Mouse (Mus musculus) urinary bladder, adult 2 months (tissue): ENCODE results near the gene Ankef1. TPM values are rescaled to one million over a fixed set of nuclear protein-coding genes. Genes with fewer than 3 reads are reported as not detected.

Source experiments
- DNase-seq: peaks from one replicate; pipeline ENCODE4 v3.0.0; 2022; ENCODE audit warnings: low spot score
- polyA plus RNA-seq: library from polyadenylated mRNA; depleted of rRNA; stranded (reverse); fragments of >200 nt; gene quantifications from 2 replicates; pipeline ENCODE4 v1.2.3, GENCODE M21; 2012; rRNA removed

Ankef1 gene
- 0.97 and 1.8 TPM in 2 replicates for polyA plus RNA-seq

DNA sequence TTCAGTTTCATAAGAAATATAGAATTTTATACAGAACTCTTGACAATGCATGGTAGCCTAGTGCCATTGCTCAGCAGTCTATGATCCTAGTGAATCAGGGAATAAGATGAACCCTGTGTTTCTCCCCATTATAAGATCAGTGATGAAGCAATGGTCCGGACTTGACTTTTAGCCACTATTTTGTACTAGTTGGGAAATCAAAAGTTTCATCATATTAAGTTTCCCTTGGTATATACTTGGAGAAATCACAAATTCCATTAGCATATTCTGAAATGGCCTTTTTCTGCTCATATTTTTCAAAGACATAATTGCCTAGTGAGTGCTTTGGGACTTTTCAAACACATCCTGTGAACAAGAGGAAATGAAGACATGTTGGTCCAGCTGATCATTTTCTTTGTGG is at the start of gene Ankef1:
TSS of gene Ankef1 (plus strand) at position 260 of the 400 bp plus-strand sequence.
- no peak for DNase-seq

- DNase-seq = no peak
These were observed 45.2 kb upstream of the Ankef1 start for GRCm38 (mm10) chr2:136456468-136456867.

- no peak for DNase-seq
These were observed 44.8 kb upstream of the Ankef1 start for GRCm38 (mm10) chr2:136456875-136457274.

- no peak for DNase-seq
These were observed 24.1 kb upstream of the Ankef1 start for GRCm38 (mm10) chr2:136477656-136478055.

- no peak for DNase-seq
These were observed 19.4 kb upstream of the Ankef1 start for GRCm38 (mm10) chr2:136482269-136482668.

- DNase-seq = no peak
These were observed 18.7 kb upstream of the Ankef1 start for GRCm38 (mm10) chr2:136483058-136483457.

DNA sequence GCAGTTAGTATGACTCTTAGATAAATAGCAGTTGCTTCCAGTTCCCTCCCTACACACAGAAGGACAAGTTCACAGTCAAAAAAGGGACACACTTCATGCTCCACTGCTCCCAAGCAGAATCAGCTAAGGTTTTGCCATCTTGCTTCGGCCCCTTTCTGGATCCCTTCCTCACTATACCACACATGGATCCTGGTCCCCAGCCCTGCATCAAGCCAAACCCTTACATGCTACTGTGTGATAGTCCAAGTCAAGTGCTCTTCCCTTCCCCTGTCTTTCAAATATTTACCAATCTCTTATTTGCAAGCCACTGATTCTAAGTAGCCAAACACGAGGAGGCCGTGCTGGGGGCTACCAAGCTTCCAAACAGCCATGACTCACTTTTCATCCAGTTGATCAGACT is 16.8 kb upstream of the Ankef1 start:
- DNase-seq = no peak

GRCm38 (mm10) chr2:136485401-136485800 is 16.3 kb upstream of the Ankef1 start:
- no peak for DNase-seq

GRCm38 (mm10) chr2:136485815-136486619 is 15.7 kb upstream of the Ankef1 start:
- DNase-seq = no peak

GRCm38 (mm10) chr2:136486986-136487385 is 14.7 kb upstream of the Ankef1 start:
- no peak for DNase-seq

- no peak for DNase-seq
These were observed 9.4 kb downstream of the Ankef1 start for GRCm38 (mm10) chr2:136511073-136511472.

GRCm38 (mm10) chr2:136511756-136512155 is 10.0 kb downstream of the Ankef1 start:
- no peak for DNase-seq

GRCm38 (mm10) chr2:136512802-136513201 is 11.1 kb downstream of the Ankef1 start:
- no peak for DNase-seq

DNA sequence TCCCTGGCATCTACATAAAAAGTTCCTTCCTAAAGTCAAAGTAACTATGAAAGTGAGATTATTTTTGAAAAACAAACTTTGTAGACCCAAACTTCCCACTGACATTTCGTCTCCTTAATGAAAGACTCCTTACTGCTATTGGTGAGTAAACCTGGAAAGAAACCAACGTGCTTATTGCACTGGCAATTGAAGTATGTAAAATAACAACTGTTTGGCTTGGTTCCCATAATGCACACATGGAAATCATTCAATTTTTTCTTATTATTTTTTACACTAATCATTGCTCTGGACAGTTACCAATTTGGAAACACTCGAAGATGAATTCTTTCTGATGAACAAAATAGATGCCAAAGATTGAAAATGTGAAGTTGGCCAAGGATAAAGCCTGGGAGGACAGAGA is 12.1 kb downstream of the Ankef1 start:
- no peak for DNase-seq

GRCm38 (mm10) chr2:136515501-136515900 is 13.8 kb downstream of the Ankef1 start:
- no peak for DNase-seq

DNA sequence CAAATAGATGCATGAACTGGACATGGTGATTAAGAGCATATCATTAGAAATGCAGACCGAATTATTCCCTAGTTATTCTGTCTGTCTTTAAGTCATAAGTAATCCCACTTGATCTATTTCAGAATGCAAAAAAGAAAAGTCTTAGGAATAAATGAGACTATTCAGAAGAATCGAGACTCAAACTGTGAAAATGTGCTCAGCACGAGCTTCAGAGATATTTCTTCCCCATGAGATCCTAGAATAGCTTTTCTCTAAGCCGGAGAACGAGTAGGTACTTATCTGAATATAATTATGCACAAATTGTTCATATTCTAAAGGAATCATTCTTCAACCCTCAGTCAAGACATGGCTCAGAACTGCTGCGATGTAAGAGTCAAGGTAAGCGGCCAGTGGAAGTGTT is 27.2 kb downstream of the Ankef1 start:
- DNase-seq = no peak

DNA sequence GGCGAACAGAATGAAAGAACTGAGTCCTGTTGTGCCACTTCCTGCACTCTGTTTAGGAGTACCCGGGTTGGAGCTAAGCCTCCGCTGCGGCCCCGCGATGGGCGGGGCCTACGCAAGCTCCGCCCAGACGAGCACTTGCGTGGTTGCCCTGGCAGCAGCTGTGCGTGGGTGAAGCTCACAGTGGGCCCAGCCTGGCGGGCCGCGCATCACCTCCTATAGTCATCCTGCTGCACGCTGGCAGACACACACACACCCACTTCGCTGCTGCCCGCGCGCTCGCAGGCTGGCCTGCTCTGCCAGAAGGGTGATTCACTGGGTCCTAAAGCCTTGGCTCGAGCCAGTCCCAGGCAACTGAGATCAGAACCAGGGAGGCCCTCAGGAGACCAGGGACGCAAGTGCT is 30.3 kb downstream of the Ankef1 start:
- peak; percentile 51 for DNase-seq

DNA sequence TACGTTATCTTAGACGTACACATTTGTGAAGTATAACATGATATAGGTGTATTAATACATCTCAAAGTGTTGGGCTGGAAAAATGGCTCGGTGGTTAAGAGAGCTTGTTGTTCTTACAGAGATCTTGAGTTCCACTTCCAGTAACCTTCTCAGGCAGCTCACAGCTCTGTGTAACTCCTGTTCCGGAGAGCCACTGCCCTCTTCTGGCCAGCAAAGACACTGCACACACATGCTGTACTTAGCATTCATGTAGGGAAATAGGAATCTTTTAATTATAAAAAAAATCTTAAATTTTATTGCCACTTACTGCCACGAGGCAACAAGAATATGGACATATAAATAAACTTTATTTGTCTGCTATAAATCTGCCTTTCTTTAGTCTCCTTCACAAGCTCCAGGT is 56.3 kb downstream of the Ankef1 start:
- no peak for DNase-seq

DNA sequence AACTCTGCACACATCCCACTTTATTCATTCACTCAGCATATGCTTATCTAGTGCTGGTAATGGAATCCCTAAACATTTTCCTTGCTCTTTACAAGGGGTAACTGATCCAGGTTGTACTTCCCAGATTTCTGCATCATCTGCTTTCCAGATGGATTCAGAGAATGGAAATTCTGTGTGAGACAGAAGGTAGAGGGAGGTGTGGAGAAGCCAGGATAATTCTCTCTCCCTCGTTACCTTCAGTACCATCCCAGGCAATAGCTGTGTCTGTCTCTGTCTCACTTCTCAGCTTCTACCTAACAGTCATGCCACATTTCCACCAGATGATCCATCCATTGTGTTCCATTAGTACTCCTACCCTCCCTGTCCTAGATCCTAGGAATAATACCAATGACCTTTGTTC is 60.6 kb downstream of the Ankef1 start:
- no peak for DNase-seq

- DNase-seq = no peak
These were observed 69.1 kb downstream of the Ankef1 start for GRCm38 (mm10) chr2:136570856-136571255.

DNA sequence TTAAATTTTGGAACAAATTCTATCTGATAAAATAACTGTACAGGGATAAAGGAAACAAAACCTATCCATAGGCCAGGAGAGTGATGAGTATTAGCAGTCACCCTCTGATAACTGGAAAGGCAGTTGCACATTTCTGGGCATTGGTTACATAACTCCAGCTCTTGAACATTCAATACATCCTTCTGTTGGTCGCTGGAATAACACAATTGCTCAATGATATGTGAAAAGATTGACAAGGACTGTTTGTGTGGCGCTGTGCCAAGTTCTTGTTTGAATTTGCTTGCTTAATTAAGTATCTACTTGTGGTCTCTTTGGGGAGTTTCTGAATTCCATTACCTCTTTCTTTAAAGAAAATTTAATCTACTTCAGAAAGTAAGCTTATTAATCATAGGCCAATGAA is 81.1 kb downstream of the Ankef1 start:
- DNase-seq = no peak

- no peak for DNase-seq
These were observed 87.1 kb downstream of the Ankef1 start for GRCm38 (mm10) chr2:136588811-136589210.

DNA sequence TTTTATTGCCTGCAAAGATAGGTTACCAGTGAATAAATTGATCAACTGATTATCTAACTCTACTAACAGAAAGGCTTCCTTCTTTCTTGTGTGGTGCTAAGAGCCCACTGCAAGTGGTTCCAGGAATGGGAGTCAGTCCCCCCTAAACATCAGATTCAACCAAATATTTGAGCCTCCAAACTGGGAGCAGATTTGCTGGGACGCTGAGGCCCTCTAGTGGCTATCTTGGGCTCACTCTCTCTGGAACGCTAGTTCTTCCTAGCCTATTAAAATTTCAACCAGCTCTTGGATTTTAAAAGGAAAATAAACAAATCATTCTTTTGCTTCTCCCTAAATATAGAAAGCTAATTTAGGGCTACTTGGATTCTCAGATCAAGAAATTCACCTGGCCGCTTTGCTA is 94.7 kb downstream of the Ankef1 start:
- no peak for DNase-seq

- DNase-seq = no peak
These were observed 97.0 kb downstream of the Ankef1 start for GRCm38 (mm10) chr2:136598743-136599142.
